Mouse (Mus musculus): ENCODE data around the gene Lin7a. TPM values are rescaled to one million over a fixed set of nuclear protein-coding genes. Genes with fewer than 3 reads are reported as not detected.
"Not testable (repeated sequence)": the region's sequence is repeated elsewhere in the genome, so short reads cannot be mapped to it uniquely, and the experiment has no call there.

Lin7a gene
- total RNA-seq, 2 experiments from 2014 or later: 1.6 to 2.3 TPM

GRCm38 (mm10) chr10:107237076-107237475 lies 34.4 kb upstream of the Lin7a start:
- DNase-seq: no peak

- no peak for DNase-seq
Measured at GRCm38 (mm10) chr10:107237736-107238135, 33.8 kb upstream of the Lin7a start.

- no peak for DNase-seq
Measured at GRCm38 (mm10) chr10:107238151-107238860, 33.2 kb upstream of the Lin7a start.

GRCm38 (mm10) chr10:107238861-107239435 lies 32.5 kb upstream of the Lin7a start:
- DNase-seq: no peak

- no peak for DNase-seq
Measured at GRCm38 (mm10) chr10:107239651-107240330, 31.7 kb upstream of the Lin7a start.

GRCm38 (mm10) chr10:107240446-107240845 lies 31.0 kb upstream of the Lin7a start:
- no peak for DNase-seq

GRCm38 (mm10) chr10:107240986-107241385 lies 30.5 kb upstream of the Lin7a start:
- no peak for DNase-seq

GRCm38 (mm10) chr10:107241406-107241805 lies 30.1 kb upstream of the Lin7a start:
- no peak for DNase-seq

- not testable (repeated sequence) for DNase-seq
Measured at GRCm38 (mm10) chr10:107241999-107242398, 29.5 kb upstream of the Lin7a start.

- no peak for DNase-seq
Measured at GRCm38 (mm10) chr10:107242696-107243400, 28.6 kb upstream of the Lin7a start.

GRCm38 (mm10) chr10:107244211-107244610 lies 27.3 kb upstream of the Lin7a start:
- no peak for DNase-seq

GRCm38 (mm10) chr10:107244691-107245530 lies 26.6 kb upstream of the Lin7a start:
- no peak for DNase-seq

- DNase-seq: no peak
Measured at GRCm38 (mm10) chr10:107245531-107245840, 26.0 kb upstream of the Lin7a start.

- DNase-seq: no peak
Measured at GRCm38 (mm10) chr10:107245961-107246460, 25.5 kb upstream of the Lin7a start.

GRCm38 (mm10) chr10:107247001-107247670 lies 24.4 kb upstream of the Lin7a start:
- no peak for DNase-seq

- DNase-seq: no peak
Measured at GRCm38 (mm10) chr10:107248481-107248880, 23.0 kb upstream of the Lin7a start.

- no peak for DNase-seq
Measured at GRCm38 (mm10) chr10:107249056-107249455, 22.4 kb upstream of the Lin7a start.

GRCm38 (mm10) chr10:107249606-107250186 lies 21.8 kb upstream of the Lin7a start:
- no peak for DNase-seq

- no peak for DNase-seq
Measured at GRCm38 (mm10) chr10:107250346-107251210, 20.9 kb upstream of the Lin7a start.

- DNase-seq: no peak
Measured at GRCm38 (mm10) chr10:107251271-107251670, 20.2 kb upstream of the Lin7a start.

All from adrenal gland, postnatal 10 days (tissue).